Comparison of ENCODE assay signal across 8 mouse cellular contexts in the genomic region with DNA sequence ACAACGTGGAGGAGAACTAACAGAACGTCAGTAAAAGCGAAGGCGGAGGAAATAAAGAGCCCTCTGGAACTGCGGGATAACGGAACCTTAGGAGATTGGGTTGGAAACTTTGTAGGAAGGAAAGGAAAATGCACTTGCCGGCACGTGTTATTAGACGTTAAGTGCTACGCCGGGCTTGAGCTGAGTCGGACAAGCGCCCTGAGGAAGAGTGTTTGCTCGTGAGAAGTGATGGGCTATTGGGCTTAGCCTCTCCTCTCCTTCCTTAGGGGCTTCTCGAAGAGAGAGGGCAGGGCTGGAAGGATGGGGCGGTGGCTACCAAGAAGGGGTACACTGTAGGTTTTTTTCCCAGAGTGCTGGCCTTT. TPM values are rescaled to one million over a fixed set of nuclear protein-coding genes. Genes with fewer than 3 reads are reported as not detected.
DNase-seq lines count a peak whose midpoint lies in the region; ATAC-seq and TF ChIP-seq lines count a peak whose summit lies in the region.

No protein-coding gene starts in this region.

- WGBS in forebrain, embryonic 16.5 days: under 1% methylated on average over 16 of the region's 16 CpGs
- WGBS in liver, embryonic 12.5 days (ENCODE audit: insufficient replicate concordance): under 1% methylated on average over 16 of the region's 16 CpGs
- WGBS in stomach, embryonic 15.5 days: under 1% methylated on average over 16 of the region's 16 CpGs

- H3K9ac ChIP-seq in forebrain, embryonic 16.5 days (replicated peaks; ENCODE audit: low read depth, low read length): peak overlapping the region; percentile 65
- H3K9ac ChIP-seq in liver, embryonic 12.5 days: peak overlapping the region; percentile 75
- peak overlapping the region; percentile 54; the same call in 1 of the 2 replicates for H3K9ac ChIP-seq in stomach, embryonic 15.5 days

- TF ChIP-seq CTCF in gastrocnemius, adult 2 months (IDR thresholded peaks at IDR 0.05): no peak

- H3K9me3 ChIP-seq in forebrain, embryonic 16.5 days (ENCODE audit: control insufficient read depth, low read length): no peaks in the 10 kb centered on the region
- H3K9me3 ChIP-seq in liver, embryonic 12.5 days (replicated peaks): no peaks in the 10 kb centered on the region
- no peaks in the 10 kb centered on the region for H3K9me3 ChIP-seq in stomach, embryonic 15.5 days

- H3K4me1 ChIP-seq in forebrain, embryonic 16.5 days (replicated peaks; ENCODE audit: control insufficient read depth, insufficient read depth, low read length): peaks cover 14% of the 10 kb centered on the region
- peaks cover 26% of the 10 kb centered on the region for H3K4me1 ChIP-seq in liver, embryonic 12.5 days
- H3K4me1 ChIP-seq in stomach, embryonic 15.5 days: peaks cover 7% of the 10 kb centered on the region

- H3K4me2 ChIP-seq in forebrain, embryonic 16.5 days (ENCODE audit: low read length): peak overlapping the region; percentile 90
- H3K4me2 ChIP-seq in liver, embryonic 12.5 days: peak overlapping the region; percentile 86
- H3K4me2 ChIP-seq in stomach, embryonic 15.5 days: peak overlapping the region; percentile 85

- H3K27ac ChIP-seq in gastrocnemius, adult 2 months: peak overlapping the region; percentile 93
- 0 out of 2 replicates have a peak overlapping the region, but pooled peaks have one; percentile 4 for H3K27ac ChIP-seq in forebrain, embryonic 16.5 days (ENCODE audit: low read length)
- peak overlapping the region; percentile 65; the same call in 1 of the 2 replicates for H3K27ac ChIP-seq in liver, embryonic 12.5 days
- H3K27ac ChIP-seq in stomach, embryonic 15.5 days: peak overlapping the region; percentile 72

- no peaks in the 10 kb centered on the region for H3K27me3 ChIP-seq in forebrain, embryonic 16.5 days (replicated peaks; ENCODE audit: control insufficient read depth, insufficient read depth, low read length)
- no peaks in the 10 kb centered on the region for H3K27me3 ChIP-seq in liver, embryonic 12.5 days (replicated peaks)
- H3K27me3 ChIP-seq in stomach, embryonic 15.5 days (replicated peaks): no peaks in the 10 kb centered on the region

- 0 out of 2 replicates have a peak, but pooled peaks cover 3% of the 10 kb centered on the region for H3K36me3 ChIP-seq in forebrain, embryonic 16.5 days (ENCODE audit: control insufficient read depth, insufficient read depth)
- peaks cover 31% of the 10 kb centered on the region for H3K36me3 ChIP-seq in liver, embryonic 12.5 days
- no peaks in the 10 kb centered on the region for H3K36me3 ChIP-seq in stomach, embryonic 15.5 days

- peak overlapping the region; percentile 79 for H3K4me3 ChIP-seq in gastrocnemius, adult 2 months
- H3K4me3 ChIP-seq in forebrain, embryonic 16.5 days (replicated peaks; ENCODE audit: low read length): peak overlapping the region; percentile 85
- peak overlapping the region; percentile 83 for H3K4me3 ChIP-seq in liver, embryonic 12.5 days
- H3K4me3 ChIP-seq in stomach, embryonic 15.5 days (replicated peaks): peak overlapping the region; percentile 88

- peak; percentile 80 for ATAC-seq in forebrain, embryonic 16.5 days
- peak; percentile 63 for ATAC-seq in liver, embryonic 12.5 days
- peak; percentile 71 for ATAC-seq in stomach, embryonic 15.5 days (ENCODE audit: insufficient read depth, low FRiP score, low read depth)

- peak; percentile 70 for DNase-seq in gastrocnemius, adult 2 months
- DNase-seq in gastrocnemius, adult 18-20 months (ENCODE audit: low spot score): no peak
- DNase-seq in right cerebral cortex, postnatal 14 days: peak; percentile 46
- DNase-seq in right cerebral cortex, adult 2 months (ENCODE audit: low spot score in 2 of 2): no peak
- no peak for DNase-seq in cerebellum, postnatal 10 days

- intact Hi-C loops in gastrocnemius, adult 2 months (cut with DNase I): loop anchor here (5.0 kb wide), 1 partner anchor 326 kb away; no protein-coding TSS in a partner anchor

RNA-seq across cellular contexts. Expression of a gene that starts 0.3 kb away (rescaled TPM):
- total RNA-seq in gastrocnemius, adult 2 months (2021): 10 to 100 TPM; 12.8 to 13.1 TPM
- total RNA-seq in gastrocnemius, adult 18-20 months (2021): 10 to 100 TPM; 13.7 to 15.5 TPM
- 24.4 and 25.2 TPM in 2 replicates for polyA plus RNA-seq in forebrain, embryonic 16.5 days (2015; fragmentation: Nextera tagmentation; extraction: Ambion mirVana)
- polyA plus RNA-seq in liver, embryonic 12.5 days (2016; fragmentation: Nextera tagmentation; extraction: Ambion mirVana): 19.0 and 19.7 TPM in 2 replicates
- 13.4 and 17.5 TPM in 2 replicates for polyA plus RNA-seq in stomach, embryonic 15.5 days (2015; fragmentation: Nextera tagmentation; extraction: Ambion mirVana)

RNA-seq across cellular contexts. Expression of a gene that starts 0.6 kb away (rescaled TPM):
- under 1 TPM; 0.79 to 0.86 TPM for total RNA-seq in gastrocnemius, adult 2 months (2021)
- total RNA-seq in gastrocnemius, adult 18-20 months (2021): 1 to 10 TPM; 1.1 to 1.3 TPM
- polyA plus RNA-seq in forebrain, embryonic 16.5 days (2015; fragmentation: Nextera tagmentation; extraction: Ambion mirVana): 10.6 and 11.8 TPM in 2 replicates
- polyA plus RNA-seq in liver, embryonic 12.5 days (2016; fragmentation: Nextera tagmentation; extraction: Ambion mirVana): 30.2 and 33.4 TPM in 2 replicates
- 24.1 and 25.9 TPM in 2 replicates for polyA plus RNA-seq in stomach, embryonic 15.5 days (2015; fragmentation: Nextera tagmentation; extraction: Ambion mirVana)

RNA-seq across cellular contexts. Expression of a gene that starts 28.7 kb away (rescaled TPM):
- 10 to 100 TPM; 85.7 to 85.8 TPM for total RNA-seq in gastrocnemius, adult 2 months (2021)
- 10 to 100 TPM; 63.8 to 72.6 TPM for total RNA-seq in gastrocnemius, adult 18-20 months (2021)
- polyA plus RNA-seq in forebrain, embryonic 16.5 days (2015; fragmentation: Nextera tagmentation; extraction: Ambion mirVana): 63.9 and 64.3 TPM in 2 replicates
- polyA plus RNA-seq in liver, embryonic 12.5 days (2016; fragmentation: Nextera tagmentation; extraction: Ambion mirVana): 94.1 and 94.9 TPM in 2 replicates
- 71.4 and 74.9 TPM in 2 replicates for polyA plus RNA-seq in stomach, embryonic 15.5 days (2015; fragmentation: Nextera tagmentation; extraction: Ambion mirVana)

RNA-seq across cellular contexts. Expression of a gene that starts 45.3 kb away (rescaled TPM):
- 10 to 100 TPM; 21.3 to 46.8 TPM for total RNA-seq in gastrocnemius, adult 2 months (2021)
- total RNA-seq in gastrocnemius, adult 18-20 months (2021): 10 to 100 TPM; 18.4 to 31.0 TPM
- 9.7 and 18.8 TPM in 2 replicates for polyA plus RNA-seq in forebrain, embryonic 16.5 days (2015; fragmentation: Nextera tagmentation; extraction: Ambion mirVana)
- polyA plus RNA-seq in liver, embryonic 12.5 days (2016; fragmentation: Nextera tagmentation; extraction: Ambion mirVana): 2.0 and 2.7 TPM in 2 replicates
- polyA plus RNA-seq in stomach, embryonic 15.5 days (2015; fragmentation: Nextera tagmentation; extraction: Ambion mirVana): 96.0 and 101 TPM in 2 replicates

Comparison
In these comparisons a context has a peak if more than half of its experiments do, and no peak if none do; other contexts are left out.
1. DNase-seq: peak in gastrocnemius, adult 2 months (single experiment) and right cerebral cortex, postnatal 14 days (single experiment); none in gastrocnemius, adult 18-20 months (single experiment), right cerebral cortex, adult 2 months (0 of 2) and cerebellum, postnatal 10 days (0 of 2).
2. H3K27ac ChIP-seq: peak in every context shown above with its lines; median percentile 93 in gastrocnemius, adult 2 months; 72 in stomach, embryonic 15.5 days; 65 in liver, embryonic 12.5 days; 4 in forebrain, embryonic 16.5 days.
3. Peak in every context shown above with its lines, with median percentiles within 50 percentile points of each other: H3K4me3 ChIP-seq, ATAC-seq, H3K4me2 ChIP-seq and H3K9ac ChIP-seq.